Mouse (Mus musculus): ENCODE measurements around the gene U2af1l4. TPM values are rescaled to one million over a fixed set of nuclear protein-coding genes. Genes with fewer than 3 reads are reported as not detected.

The U2af1l4 gene
- 38.4 and 45.2 TPM in 2 replicates for total RNA-seq (2023)

GRCm38 (mm10) chr7:30563117-30563905 lies at the start of gene U2af1l4, which contains the start of the genes Gm49396 and Psenen:
Gene U2af1l4, plus strand, starts transcription at chr7:30563301.
Gene Gm49396, plus strand, starts transcription at chr7:30563344.
Gene Psenen, minus strand, starts transcription at chr7:30563627.

GRCm38 (mm10) chr7:30534633-30535577 lies 28.2 kb upstream of the U2af1l4 start, which contains the start of gene Arhgap33:
Gene Arhgap33, minus strand, starts transcription at chr7:30535060.

GRCm38 (mm10) chr7:30552102-30553020 lies 10.7 kb upstream of the U2af1l4 start, which contains the start of the genes Hspb6 and Proser3:
Gene Hspb6, plus strand, starts transcription at chr7:30552178.
Gene Proser3, minus strand, starts transcription at chr7:30552299.

GRCm38 (mm10) chr7:30559443-30559954 lies 3.6 kb upstream of the U2af1l4 start, which contains the start of gene Lin37:
Gene Lin37, minus strand, starts transcription at chr7:30559838.

GRCm38 (mm10) chr7:30564970-30565571 lies 2.0 kb downstream of the U2af1l4 start, which contains the start of gene Igflr1:
Gene Igflr1, plus strand, starts transcription at chr7:30565427.

GRCm38 (mm10) chr7:30588676-30589434 lies 25.8 kb downstream of the U2af1l4 start, which contains the start of gene Kmt2b:
Gene Kmt2b, minus strand, starts transcription at chr7:30588726.

GRCm38 (mm10) chr7:30598786-30599185 lies 35.7 kb downstream of the U2af1l4 start, which contains the start of gene Zbtb32:
Gene Zbtb32, minus strand, starts transcription at chr7:30598909.

GRCm38 (mm10) chr7:30612654-30613402 lies 49.7 kb downstream of the U2af1l4 start, which contains the start of gene Upk1a:
Gene Upk1a, minus strand, starts transcription at chr7:30612847.

Other genes starting within 250 kb of the U2af1l4 start
- 0.73 TPM in 1 of 2 replicates, not detected in the other for gene Syne4, start 248.5 kb upstream of the U2af1l4 start, total RNA-seq (2023)
- gene E130208F15Rik, start 241.6 kb upstream of the U2af1l4 start, total RNA-seq (2023): 0.29 TPM in 1 of 2 replicates, not detected in the other
- gene Sdhaf1, start 239.4 kb upstream of the U2af1l4 start, total RNA-seq (2023): 1.9 and 3.6 TPM in 2 replicates
- not detected in 2 replicates for gene Lrfn3, start 200.5 kb upstream of the U2af1l4 start, total RNA-seq (2023)
- gene Tyrobp, start 149.5 kb upstream of the U2af1l4 start, total RNA-seq (2023): 2,000 and 2,325 TPM in 2 replicates
- gene Hcst, start 143.4 kb upstream of the U2af1l4 start, total RNA-seq (2023): 115 and 126 TPM in 2 replicates
- gene Nfkbid, start 141.6 kb upstream of the U2af1l4 start, total RNA-seq (2023): 82.7 and 113 TPM in 2 replicates
- gene Aplp1, start 117.8 kb upstream of the U2af1l4 start, total RNA-seq (2023): 0.25 TPM in 1 of 2 replicates, not detected in the other
- gene Kirrel2, start 105.6 kb upstream of the U2af1l4 start, total RNA-seq (2023): not detected in 2 replicates
- not detected in 2 replicates for gene Nphs1, start 105.0 kb upstream of the U2af1l4 start, total RNA-seq (2023)
- gene Prodh2, start 69.7 kb upstream of the U2af1l4 start, total RNA-seq (2023): not detected in 2 replicates
- 9.4 and 16.2 TPM in 2 replicates for gene Arhgap33, start 28.2 kb upstream of the U2af1l4 start, total RNA-seq (2023)
- gene Hspb6, start 11.1 kb upstream of the U2af1l4 start, total RNA-seq (2023): 2.6 and 4.0 TPM in 2 replicates
- 2.2 and 3.3 TPM in 2 replicates for gene Proser3, start 11.0 kb upstream of the U2af1l4 start, total RNA-seq (2023)
- gene Lin37, start 3.5 kb upstream of the U2af1l4 start, total RNA-seq (2023): 28.0 and 29.5 TPM in 2 replicates
- 1.3 and 2.7 TPM in 2 replicates for gene Gm49396, start within 50 bp of the U2af1l4 start, total RNA-seq (2023)
- gene Psenen, start 326 bp downstream of the U2af1l4 start, total RNA-seq (2023): 115 TPM in 2 replicates
- 3.5 and 6.1 TPM in 2 replicates for gene Igflr1, start 2.1 kb downstream of the U2af1l4 start, total RNA-seq (2023)
- gene Kmt2b, start 25.4 kb downstream of the U2af1l4 start, total RNA-seq (2023): 47.8 and 65.1 TPM in 2 replicates
- 0.29 TPM in 1 of 2 replicates, not detected in the other for gene Zbtb32, start 35.6 kb downstream of the U2af1l4 start, total RNA-seq (2023)
- not detected in 2 replicates for gene Upk1a, start 49.5 kb downstream of the U2af1l4 start, total RNA-seq (2023)
- 220 and 238 TPM in 2 replicates for gene Cox6b1, start 62.9 kb downstream of the U2af1l4 start, total RNA-seq (2023)
- gene Etv2, start 72.6 kb downstream of the U2af1l4 start, total RNA-seq (2023): not detected in 2 replicates
- 88.7 and 91.5 TPM in 2 replicates for gene Rbm42, start 87.0 kb downstream of the U2af1l4 start, total RNA-seq (2023)
- gene Haus5, start 101.7 kb downstream of the U2af1l4 start, total RNA-seq (2023): 17.9 and 25.1 TPM in 2 replicates
- not detected in 2 replicates for gene Pmis2, start 108.3 kb downstream of the U2af1l4 start, total RNA-seq (2023)
- gene 2200002J24Rik, start 135.6 kb downstream of the U2af1l4 start, total RNA-seq (2023): not detected in 2 replicates
- not detected in 2 replicates for gene Atp4a, start 148.9 kb downstream of the U2af1l4 start, total RNA-seq (2023)
- gene Tmem147, start 166.2 kb downstream of the U2af1l4 start, total RNA-seq (2023): 17.2 and 23.5 TPM in 2 replicates
- not detected in 2 replicates for gene Gapdhs, start 180.4 kb downstream of the U2af1l4 start, total RNA-seq (2023)
- 0.16 and 0.57 TPM in 2 replicates for gene Sbsn, start 188.2 kb downstream of the U2af1l4 start, total RNA-seq (2023)
- gene Dmkn, start 200.5 kb downstream of the U2af1l4 start, total RNA-seq (2023): 2.3 and 3.3 TPM in 2 replicates
- gene Krtdap, start 224.6 kb downstream of the U2af1l4 start, total RNA-seq (2023): not detected in 2 replicates